Mouse (Mus musculus): ENCODE results near the gene Cpeb3. TPM values are rescaled to one million over a fixed set of nuclear protein-coding genes. Genes with fewer than 3 reads are reported as not detected.

Cpeb3 gene
- polyA plus RNA-seq, 1 experiment from 2014 or later: 11.2 TPM

GRCm38 (mm10) chr19:37174116-37174715 lies 34.2 kb downstream of the Cpeb3 start:
- under 1% methylated on average over 57 of the region's 70 CpGs for WGBS
- peaks cover 46% of the 10 kb centered on the region for H3K4me1 ChIP-seq (ENCODE audit: control insufficient read depth, insufficient read depth, low read length)
- peak; percentile 66 for ATAC-seq

GRCm38 (mm10) chr19:37173331-37174115 lies 34.9 kb downstream of the Cpeb3 start:
- no peaks in the 10 kb centered on the region for H3K27me3 ChIP-seq (ENCODE audit: control insufficient read depth, insufficient read depth, low read depth, low read length)
- peaks cover 3% of the 10 kb centered on the region; the same call in 1 of the 2 replicates for H3K36me3 ChIP-seq (ENCODE audit: control insufficient read depth, insufficient read depth, low read length)
- peak overlapping the region; percentile 86 for H3K4me3 ChIP-seq (ENCODE audit: low read depth, low read length)
- H3K9ac ChIP-seq (ENCODE audit: low read depth, low read length): peak overlapping the region; percentile 93
- no peaks in the 10 kb centered on the region for H3K9me3 ChIP-seq (replicated peaks; ENCODE audit: control insufficient read depth, low read length, poor library complexity, severe bottlenecking)
- H3K4me1 ChIP-seq (ENCODE audit: control insufficient read depth, insufficient read depth, low read length): peaks cover 43% of the 10 kb centered on the region
- peak overlapping the region; percentile 81 for H3K4me2 ChIP-seq (ENCODE audit: low read length)
- no peak for ATAC-seq
- peak overlapping the region; percentile 91 for H3K27ac ChIP-seq (ENCODE audit: low read length)
- 26% methylated on average over 20 of the region's 20 CpGs for WGBS

More at GRCm38 (mm10) chr19:37174116-37174715, 34.2 kb downstream of the Cpeb3 start:
- H3K36me3 ChIP-seq (ENCODE audit: control insufficient read depth, insufficient read depth, low read length): peaks cover 3% of the 10 kb centered on the region; the same call in 1 of the 2 replicates
- peak overlapping the region; percentile 86 for H3K4me3 ChIP-seq (ENCODE audit: low read depth, low read length)
- no peaks in the 10 kb centered on the region for H3K27me3 ChIP-seq (ENCODE audit: control insufficient read depth, insufficient read depth, low read depth, low read length)
- peak overlapping the region; percentile 91 for H3K27ac ChIP-seq (ENCODE audit: low read length)
- no peaks in the 10 kb centered on the region for H3K9me3 ChIP-seq (replicated peaks; ENCODE audit: control insufficient read depth, low read length, poor library complexity, severe bottlenecking)
- peak overlapping the region; percentile 81 for H3K4me2 ChIP-seq (ENCODE audit: low read length)
- H3K9ac ChIP-seq (ENCODE audit: low read depth, low read length): peak overlapping the region; percentile 93

- ATAC-seq: no peak
Observed at GRCm38 (mm10) chr19:37172566-37173130, 35.8 kb downstream of the Cpeb3 start.

GRCm38 (mm10) chr19:37172096-37172495 lies 36.3 kb downstream of the Cpeb3 start:
- Histone ChIP-seq H3K27ac (ENCODE audit: low read length) (no peak overlapping the region), H3K4me2 (ENCODE audit: low read length) (peak overlapping the region; percentile 81), H3K36me3 (ENCODE audit: control insufficient read depth, insufficient read depth, low read length) (peaks cover 3% of the 10 kb centered on the region; the same call in 1 of the 2 replicates), H3K9ac (ENCODE audit: low read depth, low read length) (no peak overlapping the region), H3K4me3 (ENCODE audit: low read depth, low read length) (peak overlapping the region; percentile 86), H3K27me3 (ENCODE audit: control insufficient read depth, insufficient read depth, low read depth, low read length) (no peaks in the 10 kb centered on the region), H3K9me3 (replicated peaks; ENCODE audit: control insufficient read depth, low read length, poor library complexity, severe bottlenecking) (no peaks in the 10 kb centered on the region), H3K4me1 (ENCODE audit: control insufficient read depth, insufficient read depth, low read length) (peaks cover 37% of the 10 kb centered on the region)
- 52% methylated on average over 1 of the region's 1 CpGs for WGBS
- ATAC-seq: no peak

More at GRCm38 (mm10) chr19:37172566-37173130, 35.8 kb downstream of the Cpeb3 start:
- no peaks in the 10 kb centered on the region for H3K27me3 ChIP-seq (ENCODE audit: control insufficient read depth, insufficient read depth, low read depth, low read length)
- H3K4me2 ChIP-seq (ENCODE audit: low read length): peak overlapping the region; percentile 81
- H3K9ac ChIP-seq (ENCODE audit: low read depth, low read length): peak overlapping the region; percentile 93; the same call in 1 of the 2 replicates
- H3K9me3 ChIP-seq (replicated peaks; ENCODE audit: control insufficient read depth, low read length, poor library complexity, severe bottlenecking): no peaks in the 10 kb centered on the region
- 67% methylated on average over 11 of the region's 11 CpGs for WGBS
- peak overlapping the region; percentile 86 for H3K4me3 ChIP-seq (ENCODE audit: low read depth, low read length)
- H3K27ac ChIP-seq (ENCODE audit: low read length): no peak overlapping the region
- H3K36me3 ChIP-seq (ENCODE audit: control insufficient read depth, insufficient read depth, low read length): peaks cover 3% of the 10 kb centered on the region; the same call in 1 of the 2 replicates
- peaks cover 38% of the 10 kb centered on the region for H3K4me1 ChIP-seq (ENCODE audit: control insufficient read depth, insufficient read depth, low read length)

- ATAC-seq: no peak
- WGBS: 83% methylated on average over 5 of the region's 5 CpGs
- Histone ChIP-seq H3K36me3 (ENCODE audit: control insufficient read depth, insufficient read depth, low read length) (no peaks in the 10 kb centered on the region), H3K27ac (ENCODE audit: low read length) (no peak overlapping the region), H3K9me3 (replicated peaks; ENCODE audit: control insufficient read depth, low read length, poor library complexity, severe bottlenecking) (no peaks in the 10 kb centered on the region), H3K4me3 (ENCODE audit: low read depth, low read length) (no peak overlapping the region), H3K4me1 (ENCODE audit: control insufficient read depth, insufficient read depth, low read length) (no peaks in the 10 kb centered on the region), H3K27me3 (ENCODE audit: control insufficient read depth, insufficient read depth, low read depth, low read length) (no peaks in the 10 kb centered on the region), H3K9ac (ENCODE audit: low read depth, low read length) (no peak overlapping the region), H3K4me2 (ENCODE audit: low read length) (no peak overlapping the region)
Observed at GRCm38 (mm10) chr19:37156770-37157336, 51.5 kb downstream of the Cpeb3 start.

- no peaks in the 10 kb centered on the region for H3K4me1 ChIP-seq (ENCODE audit: control insufficient read depth, insufficient read depth, low read length)
- H3K9ac ChIP-seq (ENCODE audit: low read depth, low read length): no peak overlapping the region
- no peak for ATAC-seq
- no peak overlapping the region for H3K4me2 ChIP-seq (ENCODE audit: low read length)
- H3K27ac ChIP-seq (ENCODE audit: low read length): no peak overlapping the region
- H3K4me3 ChIP-seq (ENCODE audit: low read depth, low read length): no peak overlapping the region
- no peaks in the 10 kb centered on the region for H3K9me3 ChIP-seq (replicated peaks; ENCODE audit: control insufficient read depth, low read length, poor library complexity, severe bottlenecking)
- H3K27me3 ChIP-seq (ENCODE audit: control insufficient read depth, insufficient read depth, low read depth, low read length): no peaks in the 10 kb centered on the region
- WGBS: 91% methylated on average over 4 of the region's 4 CpGs
- H3K36me3 ChIP-seq (ENCODE audit: control insufficient read depth, insufficient read depth, low read length): no peaks in the 10 kb centered on the region
Observed at GRCm38 (mm10) chr19:37156040-37156439, 52.4 kb downstream of the Cpeb3 start.

- Histone ChIP-seq H3K4me3 (ENCODE audit: low read depth, low read length) (no peak overlapping the region), H3K9ac (ENCODE audit: low read depth, low read length) (no peak overlapping the region), H3K36me3 (ENCODE audit: control insufficient read depth, insufficient read depth, low read length) (no peaks in the 10 kb centered on the region), H3K4me2 (ENCODE audit: low read length) (no peak overlapping the region), H3K4me1 (ENCODE audit: control insufficient read depth, insufficient read depth, low read length) (no peaks in the 10 kb centered on the region), H3K27me3 (ENCODE audit: control insufficient read depth, insufficient read depth, low read depth, low read length) (no peaks in the 10 kb centered on the region), H3K9me3 (replicated peaks; ENCODE audit: control insufficient read depth, low read length, poor library complexity, severe bottlenecking) (no peaks in the 10 kb centered on the region), H3K27ac (ENCODE audit: low read length) (no peak overlapping the region)
- ATAC-seq: no peak
- WGBS: 81% methylated on average over 4 of the region's 4 CpGs
Observed at GRCm38 (mm10) chr19:37147145-37147544, 61.3 kb downstream of the Cpeb3 start.

GRCm38 (mm10) chr19:37145846-37146245 lies 62.6 kb downstream of the Cpeb3 start:
- whole genome bisulfite sequencing: 82% methylated on average over 1 of the region's 1 CpGs
- H3K27ac ChIP-seq (ENCODE audit: low read length): no peak overlapping the region

More at GRCm38 (mm10) chr19:37145846-37146245, 62.6 kb downstream of the Cpeb3 start:
- no peaks in the 10 kb centered on the region for H3K27me3 ChIP-seq (ENCODE audit: control insufficient read depth, insufficient read depth, low read depth, low read length)
- H3K9ac ChIP-seq (ENCODE audit: low read depth, low read length): no peak overlapping the region
- ATAC-seq: no peak
- no peaks in the 10 kb centered on the region for H3K4me1 ChIP-seq (ENCODE audit: control insufficient read depth, insufficient read depth, low read length)
- H3K36me3 ChIP-seq (ENCODE audit: control insufficient read depth, insufficient read depth, low read length): no peaks in the 10 kb centered on the region
- H3K4me3 ChIP-seq (ENCODE audit: low read depth, low read length): no peak overlapping the region
- no peaks in the 10 kb centered on the region for H3K9me3 ChIP-seq (replicated peaks; ENCODE audit: control insufficient read depth, low read length, poor library complexity, severe bottlenecking)
- no peak overlapping the region for H3K4me2 ChIP-seq (ENCODE audit: low read length)

Measured in midbrain, embryonic 16.5 days (tissue).